ENCODE assay signal across 10 mouse cellular contexts in the genomic region with DNA sequence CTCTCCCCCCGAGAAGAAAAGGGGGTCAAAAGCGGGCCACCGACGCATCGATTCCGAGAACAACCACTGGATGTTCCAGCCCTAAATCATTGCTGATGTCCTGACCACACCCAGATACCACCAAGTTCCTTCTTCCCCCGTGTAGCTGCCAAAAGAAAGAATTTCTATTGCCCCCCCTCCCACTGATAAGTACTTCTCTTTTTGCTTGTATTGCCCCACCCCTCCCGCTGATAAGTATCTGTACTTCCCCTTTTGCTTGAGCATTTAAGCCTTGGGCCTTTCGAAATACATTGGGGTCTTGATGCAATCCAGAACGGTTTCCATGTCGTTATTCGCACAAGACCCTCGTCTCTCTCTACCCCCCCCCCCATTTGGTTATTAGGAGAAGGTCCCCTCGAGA. TPM values are rescaled to one million over a fixed set of nuclear protein-coding genes. Genes with fewer than 3 reads are reported as not detected.
"Had no signal": no experiment of that assay in that cellular context is flagged by ENCODE, and none has a peak within 500 bp of the region (broad histone marks: within the 10 kb centered on the region; RNA-seq: fewer than 3 reads in every experiment).

No protein-coding gene starts in this region.

RNA-seq across cellular contexts. Expression of a gene that starts 15.5 kb away (rescaled TPM):
- total RNA-seq: neutrophil, adult 5-6 weeks had no signal
- polyA plus RNA-seq: neural tube, embryonic 13.5 days; neural tube, embryonic 14.5 days; neural tube, embryonic 15.5 days had no signal

RNA-seq across cellular contexts. Expression of a gene that starts 32.4 kb away (rescaled TPM):
- total RNA-seq: neutrophil, adult 5-6 weeks had no signal

RNA-seq across cellular contexts. Expression of a gene that starts 39.2 kb away (rescaled TPM):
- total RNA-seq: neutrophil, adult 5-6 weeks had no signal
- polyA plus RNA-seq: neural tube, embryonic 15.5 days; spleen, adult 2 months; thymus, adult 2 months; thymus, postnatal 0 days had no signal

RNA-seq across cellular contexts. Expression of a gene that starts 48.8 kb away (rescaled TPM):
- total RNA-seq: neutrophil, adult 5-6 weeks had no signal
- polyA plus RNA-seq: small intestine, adult 2 months; spleen, adult 2 months; stomach, embryonic 14.5 days; urinary bladder, adult 2 months had no signal
